Mouse (Mus musculus): ENCODE measurements around the gene Hk2. TPM values are rescaled to one million over a fixed set of nuclear protein-coding genes. Genes with fewer than 3 reads are reported as not detected.

Gene Hk2
- total RNA-seq, 2 experiments from 2014 or later: 192 to 236 TPM

DNA sequence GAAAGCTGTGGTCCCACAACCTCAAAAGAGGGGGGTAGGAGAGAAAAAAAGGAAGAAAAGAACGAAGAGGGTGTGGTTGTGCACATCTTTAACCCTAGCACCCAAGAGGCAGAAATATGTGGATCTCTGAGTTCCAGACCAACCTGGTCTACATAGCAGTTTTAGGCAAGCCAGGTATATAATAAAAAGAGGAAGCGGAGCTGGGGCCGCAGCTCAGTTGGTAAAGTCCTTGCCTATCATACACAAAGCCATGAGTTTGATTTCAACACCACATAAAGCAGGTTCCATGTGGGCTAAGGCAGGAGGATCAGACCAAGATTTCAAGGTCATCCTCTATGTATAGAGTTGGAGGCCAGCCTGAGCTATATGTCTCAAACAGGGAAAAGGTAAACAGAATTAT, 4.0 kb downstream of the Hk2 start:
- no peak for DNase-seq

DNA sequence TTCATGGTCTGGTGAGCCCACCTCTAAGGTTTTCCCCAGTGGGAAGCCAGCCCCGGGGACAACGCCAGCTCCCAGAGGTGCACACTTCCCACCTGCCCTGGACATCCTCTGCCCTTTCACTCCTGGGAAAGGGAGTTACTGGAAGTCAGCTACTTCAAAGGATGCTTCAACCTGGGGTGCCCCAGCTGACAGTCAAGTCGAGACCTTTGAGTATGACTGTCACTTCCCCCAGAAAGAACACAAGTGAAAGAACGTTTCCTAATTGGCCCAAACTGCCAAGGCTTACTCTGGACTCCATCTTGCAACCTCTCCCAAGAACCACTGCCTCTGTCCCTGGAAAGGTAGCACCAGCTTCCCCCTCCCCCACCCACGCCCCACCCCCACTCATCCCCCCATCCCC, 4.5 kb downstream of the Hk2 start:
- DNase-seq: no peak

DNA sequence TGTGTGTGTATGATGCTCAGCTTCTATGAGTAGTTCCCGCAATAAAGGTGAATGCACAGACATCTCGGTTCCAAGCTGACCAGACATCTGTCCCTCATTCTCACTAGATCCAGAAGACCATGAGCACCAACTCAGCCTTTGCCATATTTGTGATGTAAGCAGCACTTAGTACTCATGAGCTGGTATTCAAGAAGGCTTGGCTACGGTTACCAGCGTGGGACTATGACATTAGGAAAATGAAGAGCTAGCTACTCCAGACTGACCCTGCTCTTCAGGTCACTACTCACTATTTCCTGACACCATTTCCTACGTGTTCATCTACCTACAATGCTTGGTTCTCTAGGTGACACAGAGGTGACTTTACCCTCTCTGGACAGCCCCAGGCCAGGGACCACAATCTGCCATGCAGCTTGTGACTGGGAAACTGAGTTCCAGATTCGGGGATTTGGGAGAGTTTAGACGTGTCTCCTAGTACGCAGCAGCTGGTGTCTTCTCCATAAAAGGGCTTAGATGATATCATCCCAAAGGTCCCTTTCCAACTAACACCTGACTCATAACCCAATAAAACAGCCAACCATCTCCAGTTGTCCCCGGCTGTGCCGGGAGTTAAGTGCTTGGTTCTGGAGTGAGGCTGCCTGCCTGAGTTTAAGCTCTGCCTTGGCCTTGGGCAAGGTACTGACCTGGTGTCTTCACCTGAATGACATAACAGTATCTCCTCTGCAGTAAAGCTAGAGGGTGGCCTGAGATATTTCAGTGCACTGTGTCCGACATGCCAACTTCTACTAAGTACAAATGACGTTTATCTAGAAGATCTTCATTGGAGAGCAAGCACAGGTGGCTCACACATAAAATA, 6.3 kb downstream of the Hk2 start:
- DNase-seq: no peak

DNA sequence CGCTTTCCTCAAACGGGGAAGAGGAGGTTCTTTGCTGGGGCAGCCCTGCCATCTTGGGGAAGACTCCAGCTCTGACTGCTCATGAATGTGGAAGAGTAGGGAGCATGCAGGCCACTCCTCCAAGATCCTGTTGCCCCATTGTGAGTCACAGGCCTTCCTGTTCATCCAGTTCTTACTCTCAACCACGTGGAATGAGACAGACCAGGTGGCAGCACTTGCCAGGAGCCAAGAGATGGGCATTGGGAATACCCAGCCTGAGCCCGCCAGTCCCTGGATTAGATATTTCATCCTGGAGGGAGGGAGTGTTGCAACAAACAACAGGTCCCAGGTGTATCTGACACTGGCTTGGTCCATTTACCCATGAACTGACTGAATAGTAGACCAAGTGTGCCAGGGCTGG, 7.6 kb downstream of the Hk2 start:
- DNase-seq: no peak

DNA sequence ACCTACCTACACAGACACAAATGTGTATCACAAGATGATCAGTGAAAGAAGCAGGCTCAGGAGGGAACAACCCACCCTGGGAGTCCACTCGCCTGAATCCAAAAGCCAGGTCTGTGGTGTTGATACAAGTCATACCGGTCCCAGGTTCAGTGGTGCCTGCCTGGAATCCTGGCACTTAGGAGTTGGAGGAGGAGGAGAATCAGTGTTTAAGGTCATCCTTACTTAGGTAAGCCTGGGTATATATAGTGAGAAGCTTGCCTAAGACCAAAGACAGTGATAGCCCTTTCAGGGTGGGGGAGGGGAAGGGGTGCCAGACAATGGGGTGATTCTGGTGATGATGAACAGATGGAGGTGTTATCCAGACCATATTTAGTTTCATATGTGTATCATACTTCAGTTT, 9.0 kb downstream of the Hk2 start:
- no peak for DNase-seq

DNA sequence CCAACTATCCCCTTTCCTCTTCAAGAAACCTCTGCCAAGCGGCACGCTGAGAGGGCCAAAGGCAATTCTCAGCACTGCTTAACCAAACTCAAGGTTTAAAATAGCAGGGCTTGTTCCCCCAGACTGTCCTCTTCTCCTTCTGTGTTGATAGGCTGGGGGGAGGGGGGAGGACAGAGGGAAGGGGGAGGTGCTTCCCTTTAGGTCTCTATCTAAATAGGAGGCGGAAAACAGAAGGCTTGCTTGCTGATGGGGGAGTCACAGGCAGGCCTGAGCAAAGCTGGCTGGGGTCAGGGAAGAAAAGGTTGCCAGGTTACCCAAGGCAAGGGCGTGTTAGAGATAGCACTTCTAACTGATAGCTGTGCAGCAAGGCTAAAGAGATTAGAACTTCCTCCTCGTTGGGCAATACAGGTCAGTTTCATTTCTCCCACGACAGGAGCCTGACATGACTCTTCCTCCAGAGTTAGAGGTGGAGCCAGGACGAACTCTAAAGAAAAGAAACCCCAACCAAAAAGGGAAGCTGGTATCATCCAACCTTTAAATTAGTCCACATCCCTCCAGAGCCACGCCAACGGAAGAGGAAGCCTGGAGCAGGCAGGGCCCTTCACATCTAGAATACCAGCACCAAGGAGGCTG, 10.3 kb downstream of the Hk2 start:
- peak; percentile 49 for DNase-seq

DNA sequence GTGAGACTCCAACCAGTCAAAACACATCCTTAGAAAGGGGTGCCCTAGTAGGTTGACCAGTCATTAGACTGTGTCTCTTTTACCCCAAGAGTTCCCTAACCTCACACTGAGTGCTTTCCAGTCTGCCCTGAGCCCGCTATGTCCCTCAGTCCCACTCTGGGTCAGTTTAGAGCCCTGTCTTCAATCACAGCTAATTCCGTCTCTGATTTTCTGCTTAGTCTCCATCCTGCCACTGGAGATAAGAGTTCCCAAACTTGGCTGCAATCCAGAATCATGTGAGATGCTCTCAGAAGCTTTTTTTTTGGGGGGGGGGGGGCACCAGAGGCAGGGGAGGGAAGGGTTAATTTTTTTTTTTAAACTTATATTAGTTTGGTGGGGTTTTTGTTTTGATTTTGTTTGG, 11.5 kb downstream of the Hk2 start:
- DNase-seq: no peak

DNA sequence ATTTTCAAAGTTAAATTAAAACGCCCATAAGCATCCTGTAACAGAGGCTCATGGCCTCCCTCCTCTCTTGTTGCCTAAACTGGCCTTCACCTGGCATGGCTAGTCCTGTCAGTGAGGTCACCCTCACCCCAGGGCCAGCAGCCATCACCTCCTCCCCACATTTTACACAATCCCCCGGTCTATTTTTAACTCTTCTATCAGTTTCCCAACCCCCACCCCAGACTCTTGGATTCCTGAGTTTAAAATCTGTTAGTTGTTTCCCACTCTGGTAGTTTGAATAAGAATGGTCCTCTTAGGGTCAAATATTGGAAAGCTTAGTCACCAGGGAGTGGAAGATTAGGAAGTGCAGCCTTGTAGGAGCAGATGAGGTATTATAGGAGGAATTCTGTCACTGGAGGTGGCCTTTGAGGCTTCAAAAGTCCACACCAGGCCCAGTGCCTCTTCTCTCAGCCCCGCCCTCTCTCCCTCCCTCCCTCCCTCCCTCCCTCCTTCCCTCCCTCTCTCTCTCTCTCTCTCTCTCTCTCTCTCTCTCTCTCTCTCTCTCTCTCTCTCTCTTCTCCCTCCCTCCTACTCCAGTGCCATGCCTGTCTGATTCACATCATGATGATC, 13.4 kb downstream of the Hk2 start:
- peak; percentile 53 for DNase-seq

DNA sequence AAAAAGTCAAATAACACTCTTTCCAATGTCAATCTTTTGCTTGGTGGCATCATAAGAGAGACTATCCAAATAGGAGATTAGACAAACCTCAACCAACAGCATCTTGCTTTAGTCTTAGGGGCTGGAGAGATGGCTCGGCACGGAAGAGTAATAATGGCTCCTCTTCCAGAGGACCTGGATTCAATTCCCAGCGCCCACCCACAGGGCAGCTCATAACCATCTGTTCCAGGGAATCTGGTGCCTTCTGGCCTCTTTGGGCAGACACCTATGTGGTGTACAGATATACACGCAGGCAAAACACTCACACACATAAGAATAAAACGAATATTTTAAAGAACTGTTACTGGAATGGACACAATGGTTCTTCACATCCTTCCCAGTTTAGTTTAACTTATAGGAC, 15.0 kb downstream of the Hk2 start:
- no peak for DNase-seq

DNA sequence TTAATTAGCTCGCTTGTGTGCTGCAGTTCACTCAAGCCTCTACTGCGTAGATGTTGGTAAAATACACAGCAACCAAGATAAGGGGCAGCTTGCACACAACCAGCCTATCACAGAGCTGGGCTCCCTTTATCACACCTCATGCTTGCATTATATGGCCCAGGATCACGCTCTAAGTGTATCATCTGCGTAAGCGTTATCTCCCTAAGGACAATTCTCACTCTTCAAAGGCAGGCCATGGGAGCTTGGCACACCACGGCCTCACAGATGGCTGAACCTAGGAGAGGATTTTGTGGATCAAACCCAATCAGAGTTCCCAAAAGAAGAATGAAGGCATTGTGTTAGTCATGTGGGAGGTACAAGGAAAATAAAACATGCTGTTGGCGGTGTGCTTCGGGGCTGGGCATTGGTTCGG, 17.4 kb downstream of the Hk2 start:
- DNase-seq: no peak

DNA sequence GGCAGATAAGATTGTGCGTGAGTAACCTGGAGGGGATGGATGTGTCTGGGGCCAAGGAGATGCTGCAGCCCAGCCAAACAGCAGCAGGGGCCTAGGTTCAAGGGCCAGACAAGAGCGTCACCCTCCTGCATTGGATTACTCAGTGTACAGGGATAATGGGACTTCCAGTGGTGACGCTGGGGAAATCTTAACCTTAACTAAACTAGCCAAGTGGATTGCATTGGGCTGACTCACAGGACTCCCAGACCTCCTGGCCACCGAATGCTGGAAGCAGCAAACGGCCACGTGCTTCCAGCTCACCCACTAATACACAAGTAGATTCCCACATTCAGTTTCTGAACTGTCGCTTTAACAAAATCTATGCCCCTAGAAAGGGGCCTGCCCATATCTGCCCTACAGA, 18.0 kb downstream of the Hk2 start:
- peak; percentile 72 for DNase-seq

DNA sequence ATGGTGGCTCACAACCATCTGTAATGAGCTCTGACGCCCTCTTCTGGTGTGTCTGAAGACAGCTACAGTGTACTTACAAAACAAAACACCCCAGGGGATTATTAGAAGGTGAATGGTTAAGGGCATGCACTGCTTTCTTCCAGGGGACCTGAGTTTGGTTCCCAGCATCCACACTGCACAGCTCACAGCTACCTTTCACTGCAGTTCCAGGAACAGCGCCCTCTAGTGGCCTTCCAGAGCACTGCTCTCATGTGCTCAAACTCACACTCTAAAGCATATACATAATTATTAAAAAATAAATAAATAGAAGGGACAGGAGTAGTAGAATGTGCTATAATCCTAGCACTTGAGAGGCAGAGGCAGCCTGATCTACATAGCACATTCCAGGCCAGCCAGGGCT, 18.9 kb downstream of the Hk2 start:
- DNase-seq: no peak

DNA sequence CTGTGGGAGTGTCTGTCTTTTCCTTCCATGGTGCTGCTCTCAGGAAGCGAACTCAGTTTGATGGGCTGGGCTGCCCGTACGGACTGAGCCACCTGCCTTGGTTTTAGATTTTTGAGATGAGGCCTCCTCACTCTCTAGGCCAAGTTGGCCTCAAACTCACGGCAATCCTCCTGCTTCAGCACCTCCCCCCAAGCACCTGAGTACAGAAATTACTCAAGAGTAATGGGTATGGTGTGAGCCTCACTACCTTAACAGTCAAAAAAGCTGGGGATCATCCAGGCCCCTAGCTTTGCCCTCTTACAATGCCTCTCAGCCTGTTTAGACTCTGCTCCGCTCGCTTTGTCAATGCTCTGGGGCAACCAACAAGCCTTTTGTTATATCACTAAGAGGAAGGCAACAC, 19.5 kb downstream of the Hk2 start:
- DNase-seq: no peak

DNA sequence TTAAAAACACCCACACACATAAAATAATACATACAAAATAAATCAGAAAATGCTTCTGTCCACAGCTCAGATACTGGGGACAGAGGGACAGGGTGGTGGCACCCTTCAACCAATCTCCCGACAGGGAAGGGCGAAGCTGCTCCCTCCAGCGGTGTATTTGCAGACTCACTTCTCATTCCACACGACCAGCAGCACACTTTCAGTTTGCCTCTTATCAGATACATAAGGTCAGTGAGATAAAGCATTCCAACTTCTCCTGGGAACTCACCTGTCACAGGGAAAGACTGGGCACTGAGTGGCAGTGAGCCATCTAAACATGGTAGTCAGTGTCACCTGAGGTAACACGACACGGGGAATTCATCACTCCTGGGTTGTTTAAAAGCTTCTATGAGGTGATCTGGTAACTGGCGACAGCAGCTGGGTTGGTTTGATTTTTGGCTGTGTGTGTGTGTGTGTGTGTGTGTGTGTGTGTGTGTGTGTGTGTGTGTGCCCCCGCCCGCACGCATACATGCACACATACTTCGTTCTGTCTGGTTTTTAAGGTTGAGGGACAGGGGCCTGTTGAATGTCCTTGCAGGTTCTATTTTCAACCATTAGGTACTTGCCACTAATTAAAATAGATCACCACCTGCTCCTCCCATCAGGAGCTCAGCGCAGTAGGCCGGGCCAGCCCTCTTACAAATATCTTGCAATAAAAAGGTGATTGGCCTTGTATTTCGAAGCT, 20.5 kb downstream of the Hk2 start:
- DNase-seq: no peak

DNA sequence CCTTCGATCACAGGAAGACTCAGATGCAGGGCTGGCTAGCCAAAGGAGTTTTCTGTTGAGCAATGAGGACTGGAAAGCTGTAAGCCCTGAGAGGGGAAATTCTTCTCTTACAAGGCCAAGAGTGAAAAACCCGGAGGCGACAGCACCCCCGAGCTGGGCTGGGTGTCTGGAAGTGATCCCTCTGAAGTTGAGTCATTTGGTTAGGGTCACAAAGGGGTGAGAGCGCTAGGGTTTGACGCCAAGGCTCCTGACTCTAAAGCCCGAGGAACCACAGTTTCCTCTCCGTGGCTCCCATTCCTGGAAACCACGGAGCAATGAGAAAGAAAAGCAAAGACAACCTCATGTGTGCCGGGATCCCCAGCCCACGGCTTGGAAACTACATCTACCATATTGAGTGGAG, 21.2 kb downstream of the Hk2 start:
- DNase-seq: peak; percentile 61

DNA sequence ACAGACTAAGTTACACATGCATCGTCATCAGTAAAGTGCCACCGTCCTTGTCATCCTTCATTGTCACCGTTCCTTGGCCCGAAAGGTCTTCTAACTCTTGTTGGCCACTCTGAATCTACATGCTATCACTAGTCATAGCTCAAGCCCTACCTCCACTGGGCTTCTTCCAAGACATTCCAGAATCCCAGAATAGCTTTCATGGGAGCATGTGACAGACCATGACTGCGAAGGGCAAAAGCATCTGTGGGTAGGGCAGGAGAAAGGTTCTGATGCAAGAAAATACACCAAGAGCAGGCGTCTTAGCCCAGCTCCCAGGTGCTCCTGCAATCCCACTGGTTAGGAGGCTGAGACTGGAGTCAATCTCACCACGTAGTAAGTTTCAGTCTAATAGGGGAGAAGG, 22.5 kb downstream of the Hk2 start:
- DNase-seq: peak; percentile 48

DNA sequence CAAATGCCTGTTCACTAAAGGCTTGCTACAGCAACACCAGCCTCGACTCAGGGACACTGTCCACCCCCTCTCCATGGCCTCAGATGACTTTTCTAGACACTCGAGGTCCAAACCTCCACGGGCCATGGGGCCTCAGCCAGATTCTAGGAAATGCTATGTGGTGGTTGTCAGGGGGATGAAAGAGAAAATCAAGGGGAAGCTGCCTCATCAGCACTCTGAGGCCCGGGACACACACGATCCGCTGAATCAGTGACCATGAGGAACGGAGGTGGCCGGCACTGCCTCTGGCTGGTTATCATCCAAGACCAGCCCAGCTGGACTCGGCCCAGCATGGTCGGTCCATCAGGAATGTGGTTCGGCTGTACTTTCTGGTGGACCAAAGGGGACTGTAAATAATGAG, 23.2 kb downstream of the Hk2 start:
- peak; percentile 69 for DNase-seq

DNA sequence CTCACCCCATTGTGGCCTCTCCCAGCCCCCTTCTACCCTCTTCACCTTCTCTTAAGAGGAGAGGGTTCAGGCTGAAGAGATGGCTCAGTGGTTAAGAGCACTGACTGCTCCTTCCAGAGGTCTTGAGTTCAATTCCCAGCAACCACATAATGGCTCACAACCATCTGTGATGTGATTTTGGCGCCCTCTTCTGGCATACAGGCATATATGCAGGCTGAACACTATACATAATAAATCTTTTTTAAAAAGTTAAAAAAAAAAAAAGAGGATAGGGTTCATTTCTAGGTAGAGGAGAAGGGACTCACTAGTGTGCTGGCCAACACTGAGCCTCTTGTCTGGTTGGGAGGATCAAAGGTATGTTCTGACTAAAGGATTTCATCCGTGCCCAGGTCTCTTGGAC, 24.2 kb downstream of the Hk2 start:
- DNase-seq: no peak

DNA sequence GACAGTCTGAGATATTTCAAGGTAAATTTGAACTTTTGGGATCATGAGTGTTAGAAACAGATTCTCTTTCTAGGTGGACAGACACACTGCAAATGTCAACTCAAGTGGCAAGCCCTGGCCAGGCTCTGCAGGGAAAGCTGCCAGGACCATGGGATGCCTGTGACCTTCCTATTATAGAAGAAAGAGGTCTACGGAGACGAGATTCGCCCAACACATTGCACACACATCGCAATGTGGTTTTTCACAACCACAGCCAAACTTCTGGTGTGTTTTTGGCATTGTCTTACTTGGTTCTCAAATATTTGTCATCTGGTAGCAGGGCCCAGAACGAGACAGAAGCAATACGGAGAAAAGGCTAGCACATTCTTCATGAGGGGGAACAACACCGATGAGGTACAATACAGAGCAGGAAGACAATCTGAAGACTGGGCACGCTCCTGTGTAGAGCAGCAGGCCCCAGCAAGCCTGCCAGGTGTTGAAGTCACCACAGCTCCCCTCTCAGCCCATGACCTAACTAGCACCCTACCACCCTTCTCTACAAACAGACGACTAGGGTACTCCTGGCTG, 26.1 kb downstream of the Hk2 start:
- DNase-seq: no peak

DNA sequence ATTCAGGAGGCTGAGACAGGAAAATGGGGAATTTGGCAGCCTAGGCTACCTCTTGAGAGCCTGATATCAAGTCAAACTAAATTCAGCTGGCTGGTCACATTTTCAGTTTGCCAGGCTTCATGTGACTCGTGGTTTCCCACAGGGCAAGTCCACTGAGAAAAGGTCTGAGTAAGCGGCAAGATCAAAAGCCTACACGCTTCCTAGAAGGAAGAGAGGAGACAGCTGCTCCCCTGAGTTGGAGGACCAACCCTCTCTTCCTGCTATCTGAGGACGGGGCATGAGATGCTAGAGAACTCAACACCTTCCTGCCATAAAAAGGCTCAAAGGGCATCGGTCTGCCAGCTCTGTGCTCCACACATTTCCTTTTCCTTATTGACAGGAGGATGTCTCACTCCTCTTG, 27.2 kb downstream of the Hk2 start:
- no peak for DNase-seq

DNA sequence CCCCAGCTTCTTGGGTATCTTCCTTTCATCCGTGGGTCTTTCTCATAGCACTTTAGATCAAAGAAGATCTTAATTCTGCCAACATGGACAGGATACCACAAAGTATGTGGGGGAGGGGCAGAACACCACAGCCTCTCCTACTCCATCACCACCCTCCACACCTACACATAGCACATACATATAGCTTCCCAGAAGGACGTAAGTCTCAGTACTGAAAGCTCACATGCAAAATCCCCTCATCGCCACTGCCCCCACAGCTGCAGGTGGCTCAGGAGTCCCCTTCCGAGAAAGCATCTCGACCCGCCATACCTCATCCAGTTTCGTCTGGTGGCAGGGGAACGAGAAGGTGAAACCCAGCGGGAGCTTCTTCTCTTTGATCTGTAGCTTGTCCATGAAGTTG, 29.7 kb downstream of the Hk2 start:
- no peak for DNase-seq

DNA sequence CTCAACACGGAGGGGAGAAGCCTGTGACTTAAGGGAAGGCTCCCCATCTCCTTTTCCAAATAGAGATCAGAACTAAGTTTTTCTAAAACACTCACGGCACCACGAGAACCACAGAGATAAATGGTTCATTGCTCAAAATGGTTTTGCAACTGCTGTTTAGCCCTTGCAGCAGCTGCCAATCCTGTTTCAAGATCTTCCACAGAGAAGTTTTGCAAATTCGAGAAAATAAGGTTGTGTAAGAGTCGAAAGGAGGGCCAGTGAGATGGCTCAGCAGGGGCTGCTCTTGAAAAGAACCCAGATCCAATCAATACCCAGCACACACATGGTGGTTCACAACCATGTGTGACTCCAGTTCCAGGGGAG, 32.8 kb downstream of the Hk2 start:
- DNase-seq: no peak
